Mouse (Mus musculus): Measurements from ENCODE around the gene Inafm2. TPM values are rescaled to one million over a fixed set of nuclear protein-coding genes. Genes with fewer than 3 reads are reported as not detected.

Gene Inafm2
- 26.0 and 28.5 TPM in 2 replicates for polyA plus RNA-seq (2015; fragmentation: Nextera tagmentation; extraction: Ambion mirVana)

DNA sequence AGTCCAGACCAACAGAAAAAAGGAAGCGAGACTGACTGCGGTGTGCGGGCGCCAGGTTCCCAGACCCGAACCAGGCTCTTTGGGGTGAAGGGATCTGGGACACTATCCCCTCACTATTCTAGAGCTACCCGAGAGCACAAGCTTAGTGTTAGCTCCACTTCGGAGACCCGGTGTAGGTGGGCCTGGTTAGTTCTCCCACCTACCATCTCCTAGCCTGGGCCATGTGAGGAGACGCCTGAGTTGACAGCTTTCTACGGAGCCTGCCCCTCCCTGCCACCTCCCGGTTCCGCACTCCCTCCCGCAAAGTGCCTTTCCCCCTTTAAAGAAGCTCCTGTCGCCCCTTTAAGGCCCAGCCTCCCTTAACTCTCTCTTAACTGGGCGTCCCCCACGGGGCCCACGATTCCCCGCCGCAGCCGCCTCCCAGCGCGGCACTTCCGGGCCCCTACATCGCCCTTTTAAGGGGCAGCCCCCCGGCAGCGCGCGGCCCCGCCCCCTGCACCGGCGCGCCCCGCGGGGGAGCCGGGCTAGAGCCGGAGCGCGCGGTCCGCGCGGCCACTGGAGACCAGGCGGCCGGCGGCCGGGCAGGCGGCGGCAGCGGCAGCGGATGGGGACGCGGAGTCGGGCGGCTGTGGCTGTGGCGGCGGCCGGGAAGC is at the start of gene Inafm2:
Inafm2 (plus strand) TSS at position 527 of the 653 bp plus-strand sequence.
- Histone ChIP-seq H3K9ac (ENCODE audit: low read length) (peak within 1 kb of the TSS; percentile 92), H3K4me2 (ENCODE audit: low read depth, low read length) (peak within 1 kb of the TSS; percentile 95), H3K27me3 (ENCODE audit: control insufficient read depth, insufficient read depth, low read length) (peaks cover 6% of the 10 kb centered on the region; the same call in 1 of the 2 replicates), H3K27ac (ENCODE audit: low read length) (peak within 1 kb of the TSS; percentile 27), H3K4me1 (ENCODE audit: control insufficient read depth, insufficient read depth, low read length) (peaks cover 19% of the 10 kb centered on the region; the same call in 1 of the 2 replicates), H3K36me3 (ENCODE audit: control insufficient read depth, insufficient read depth, low read length) (no peaks in the 10 kb centered on the region), H3K4me3 (replicated peaks; ENCODE audit: low read length) (peak within 1 kb of the TSS; percentile 88), H3K9me3 (replicated peaks; ENCODE audit: control insufficient read depth, low read length) (no peaks in the 10 kb centered on the region)
- WGBS = under 1% methylated on average over 52 of the region's 57 CpGs
- ATAC-seq (ENCODE audit: insufficient read depth, low FRiP score) = peak; percentile 93

DNA sequence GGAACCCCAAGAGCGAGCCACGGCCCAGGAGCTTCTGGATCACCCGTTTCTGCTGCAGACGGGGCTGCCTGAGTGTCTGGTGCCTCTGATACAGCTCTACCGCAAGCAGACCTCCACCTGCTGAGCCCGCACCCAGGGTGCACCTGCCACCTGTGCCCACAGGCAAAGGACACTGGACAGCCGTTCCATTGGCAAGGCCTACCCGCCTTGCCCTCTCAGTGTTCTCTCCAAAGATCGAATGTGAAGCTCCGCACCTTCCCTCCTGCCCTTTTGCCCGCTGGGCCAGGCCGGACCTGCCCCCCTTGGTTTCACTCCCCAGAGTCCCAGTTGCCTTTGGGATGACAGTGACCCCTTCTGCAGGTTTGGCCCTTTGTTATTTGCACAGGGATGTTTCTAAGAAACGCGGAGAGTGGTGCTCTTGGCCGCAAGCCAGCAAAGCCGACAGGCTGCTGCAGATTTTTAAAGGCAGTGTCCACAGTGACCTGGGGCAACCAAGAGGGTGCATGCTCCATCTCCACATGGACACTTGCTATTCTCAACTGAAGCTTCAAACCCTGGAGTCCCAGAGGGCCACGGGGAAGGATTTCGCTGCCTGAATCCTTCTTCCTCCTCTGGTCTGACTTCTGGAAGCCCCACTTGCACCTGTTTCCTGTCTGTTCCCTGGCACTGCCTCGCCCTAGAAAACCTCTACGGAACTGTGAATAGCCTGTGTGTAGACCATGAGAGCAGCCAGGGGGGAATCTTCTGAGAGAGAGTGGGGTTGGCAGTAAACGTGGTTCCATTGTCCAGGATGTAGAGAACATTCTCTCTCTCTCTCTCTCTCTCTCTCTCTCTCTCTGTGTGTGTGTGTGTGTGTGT is 48.9 kb upstream of the Inafm2 start:
- Histone ChIP-seq H3K4me1 (ENCODE audit: control insufficient read depth, insufficient read depth, low read length) (peaks cover 16% of the 10 kb centered on the region), H3K36me3 (ENCODE audit: control insufficient read depth, insufficient read depth, low read length) (no peaks in the 10 kb centered on the region), H3K9ac (ENCODE audit: low read length) (no peak overlapping the region), H3K4me2 (ENCODE audit: low read depth, low read length) (no peak overlapping the region), H3K4me3 (replicated peaks; ENCODE audit: low read length) (no peak overlapping the region), H3K27ac (ENCODE audit: low read length) (no peak overlapping the region), H3K27me3 (ENCODE audit: control insufficient read depth, insufficient read depth, low read length) (peaks cover 22% of the 10 kb centered on the region), H3K9me3 (replicated peaks; ENCODE audit: control insufficient read depth, low read length) (no peaks in the 10 kb centered on the region)
- 33% methylated on average over 21 of the region's 21 CpGs for WGBS
- no peak for ATAC-seq (ENCODE audit: insufficient read depth, low FRiP score)

DNA sequence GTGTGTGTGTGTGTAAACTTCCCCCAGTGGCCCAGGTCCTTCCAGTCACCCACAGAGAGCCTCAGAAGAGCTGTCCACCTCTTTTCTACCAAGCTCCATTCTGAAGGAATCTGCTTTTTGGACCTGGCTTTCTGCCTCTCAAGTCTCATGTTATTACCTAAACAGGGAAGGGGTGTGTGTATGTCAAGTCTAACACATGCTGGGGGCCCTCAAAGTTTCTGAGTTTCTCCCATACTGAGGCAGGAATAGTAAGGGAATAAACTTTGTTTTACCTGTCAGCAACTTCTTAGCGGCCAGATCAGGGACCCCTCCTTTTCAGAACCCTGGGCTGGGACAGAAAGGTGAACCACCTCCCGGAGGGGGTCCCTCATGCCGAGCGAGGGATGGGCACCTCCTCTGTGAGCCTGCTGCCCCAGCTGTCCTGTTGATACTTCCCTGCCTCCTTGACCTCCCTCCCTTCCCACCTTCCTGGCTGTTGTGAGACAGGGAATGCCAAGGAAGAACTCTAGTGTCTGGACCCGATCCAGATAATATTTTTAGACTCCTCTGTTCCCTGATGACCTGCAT is 48.2 kb upstream of the Inafm2 start:
- H3K4me2 ChIP-seq (ENCODE audit: low read depth, low read length) = no peak overlapping the region
- no peak for ATAC-seq (ENCODE audit: insufficient read depth, low FRiP score)
- H3K9ac ChIP-seq (ENCODE audit: low read length) = no peak overlapping the region
- peaks cover 29% of the 10 kb centered on the region for H3K27me3 ChIP-seq (ENCODE audit: control insufficient read depth, insufficient read depth, low read length)
- H3K9me3 ChIP-seq (replicated peaks; ENCODE audit: control insufficient read depth, low read length) = no peaks in the 10 kb centered on the region
- peaks cover 18% of the 10 kb centered on the region for H3K4me1 ChIP-seq (ENCODE audit: control insufficient read depth, insufficient read depth, low read length)
- H3K4me3 ChIP-seq (replicated peaks; ENCODE audit: low read length) = no peak overlapping the region
- WGBS = 42% methylated on average over 5 of the region's 5 CpGs
- H3K27ac ChIP-seq (ENCODE audit: low read length) = no peak overlapping the region
- no peaks in the 10 kb centered on the region for H3K36me3 ChIP-seq (ENCODE audit: control insufficient read depth, insufficient read depth, low read length)

DNA sequence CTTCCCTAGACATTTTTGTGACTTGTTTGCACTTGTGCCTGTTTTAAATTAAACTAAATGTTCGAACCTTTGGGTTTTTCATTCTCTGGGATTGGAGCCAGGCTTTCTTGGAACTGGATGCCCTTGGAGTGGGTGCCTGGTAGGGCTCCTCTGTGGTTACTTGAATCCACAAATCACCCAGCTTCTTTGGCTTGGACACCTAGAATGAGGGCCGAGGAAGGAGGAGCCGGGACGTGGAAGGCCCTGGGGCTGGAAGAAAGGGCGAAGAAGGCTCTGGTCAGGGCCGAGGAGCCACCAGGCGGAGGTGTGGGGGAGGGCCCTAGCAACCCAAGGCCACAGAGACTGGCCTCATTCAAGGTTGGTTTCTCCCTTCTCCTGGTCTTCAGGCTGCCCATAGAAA is 47.6 kb upstream of the Inafm2 start:
- Histone ChIP-seq H3K4me2 (ENCODE audit: low read depth, low read length) (no peak overlapping the region), H3K4me3 (replicated peaks; ENCODE audit: low read length) (no peak overlapping the region), H3K27ac (ENCODE audit: low read length) (no peak overlapping the region), H3K4me1 (ENCODE audit: control insufficient read depth, insufficient read depth, low read length) (peaks cover 23% of the 10 kb centered on the region), H3K36me3 (ENCODE audit: control insufficient read depth, insufficient read depth, low read length) (no peaks in the 10 kb centered on the region), H3K9me3 (replicated peaks; ENCODE audit: control insufficient read depth, low read length) (no peaks in the 10 kb centered on the region), H3K9ac (ENCODE audit: low read length) (no peak overlapping the region), H3K27me3 (ENCODE audit: control insufficient read depth, insufficient read depth, low read length) (peaks cover 35% of the 10 kb centered on the region)
- WGBS = 46% methylated on average over 7 of the region's 7 CpGs
- no peak for ATAC-seq (ENCODE audit: insufficient read depth, low FRiP score)

DNA sequence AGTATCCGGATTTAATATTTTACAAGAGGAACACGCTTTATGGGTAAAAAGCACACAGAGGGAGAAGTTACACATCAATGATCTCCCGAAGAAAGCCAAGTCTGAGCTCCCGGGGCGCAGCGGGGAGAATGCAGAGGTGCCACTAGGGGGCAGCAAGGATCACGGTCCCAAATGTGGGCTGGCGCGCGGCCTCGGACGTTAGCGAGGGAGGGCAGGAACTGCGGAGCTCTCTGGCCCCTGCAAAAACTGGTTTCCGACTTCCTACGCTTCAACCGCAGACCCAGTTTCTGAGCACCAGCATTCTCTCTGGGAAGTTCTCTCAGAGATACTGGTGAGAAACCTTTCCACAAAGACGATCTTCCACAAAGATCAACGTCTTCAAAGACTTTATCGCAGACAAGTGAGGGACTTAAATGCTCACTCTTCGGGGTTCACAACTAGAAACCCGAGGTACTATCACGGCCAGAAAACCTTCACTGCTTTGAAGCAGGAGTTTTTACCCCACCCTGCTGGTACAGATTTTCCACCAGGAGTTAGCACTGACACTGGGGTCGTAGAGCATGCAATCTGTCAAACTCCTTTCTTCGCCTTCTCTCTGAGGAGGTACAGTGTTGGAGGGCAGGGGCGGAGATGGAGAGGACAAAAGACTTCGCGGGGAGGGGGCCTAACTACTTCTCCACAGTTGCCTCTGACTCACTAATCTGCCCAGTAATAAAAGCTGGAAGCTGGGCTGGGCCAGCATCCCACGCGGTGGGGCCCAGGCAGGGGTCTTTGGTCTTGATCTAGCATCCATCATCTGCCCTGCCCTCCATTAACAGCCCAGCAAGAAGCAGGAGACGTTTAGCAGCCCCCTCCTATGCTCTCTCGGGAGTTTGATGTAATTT is 45.1 kb upstream of the Inafm2 start:
- Histone ChIP-seq H3K4me3 (replicated peaks; ENCODE audit: low read length) (peak overlapping the region; percentile 32), H3K4me1 (ENCODE audit: control insufficient read depth, insufficient read depth, low read length) (peaks cover 34% of the 10 kb centered on the region), H3K27me3 (ENCODE audit: control insufficient read depth, insufficient read depth, low read length) (peaks cover 59% of the 10 kb centered on the region), H3K4me2 (ENCODE audit: low read depth, low read length) (peak overlapping the region; percentile 45), H3K9me3 (replicated peaks; ENCODE audit: control insufficient read depth, low read length) (no peaks in the 10 kb centered on the region), H3K9ac (ENCODE audit: low read length) (peak overlapping the region; percentile 6; the same call in 1 of the 2 replicates), H3K27ac (ENCODE audit: low read length) (no peak overlapping the region), H3K36me3 (ENCODE audit: control insufficient read depth, insufficient read depth, low read length) (no peaks in the 10 kb centered on the region)
- no peak for ATAC-seq (ENCODE audit: insufficient read depth, low FRiP score)
- WGBS = 3% methylated on average over 32 of the region's 32 CpGs

DNA sequence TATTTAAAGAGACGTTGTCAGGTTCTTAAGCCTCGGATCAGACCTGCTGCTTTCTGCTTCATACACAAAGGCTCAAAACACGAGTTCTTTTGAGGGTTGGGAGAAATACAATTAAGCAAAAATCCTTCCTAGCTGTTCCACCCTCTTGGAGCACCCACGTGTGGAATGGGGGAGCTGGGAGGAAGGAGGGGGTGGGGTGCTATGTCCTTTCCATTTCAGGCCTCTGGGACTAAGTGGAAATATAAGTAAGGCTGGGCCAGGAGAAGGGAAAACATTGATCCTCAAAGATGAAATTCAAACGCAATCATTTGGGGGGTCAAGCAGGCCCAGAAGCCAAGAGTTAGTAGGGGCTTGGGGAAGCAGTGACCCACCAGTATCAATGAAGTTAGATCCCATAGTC is 44.4 kb upstream of the Inafm2 start:
- H3K36me3 ChIP-seq (ENCODE audit: control insufficient read depth, insufficient read depth, low read length) = no peaks in the 10 kb centered on the region
- no peak overlapping the region for H3K27ac ChIP-seq (ENCODE audit: low read length)
- H3K9ac ChIP-seq (ENCODE audit: low read length) = no peak overlapping the region
- H3K27me3 ChIP-seq (ENCODE audit: control insufficient read depth, insufficient read depth, low read length) = peaks cover 64% of the 10 kb centered on the region
- WGBS = 18% methylated on average over 5 of the region's 5 CpGs
- no peak overlapping the region for H3K4me3 ChIP-seq (replicated peaks; ENCODE audit: low read length)
- H3K4me1 ChIP-seq (ENCODE audit: control insufficient read depth, insufficient read depth, low read length) = peaks cover 34% of the 10 kb centered on the region
- no peaks in the 10 kb centered on the region for H3K9me3 ChIP-seq (replicated peaks; ENCODE audit: control insufficient read depth, low read length)
- no peak for ATAC-seq (ENCODE audit: insufficient read depth, low FRiP score)
- H3K4me2 ChIP-seq (ENCODE audit: low read depth, low read length) = no peak overlapping the region

DNA sequence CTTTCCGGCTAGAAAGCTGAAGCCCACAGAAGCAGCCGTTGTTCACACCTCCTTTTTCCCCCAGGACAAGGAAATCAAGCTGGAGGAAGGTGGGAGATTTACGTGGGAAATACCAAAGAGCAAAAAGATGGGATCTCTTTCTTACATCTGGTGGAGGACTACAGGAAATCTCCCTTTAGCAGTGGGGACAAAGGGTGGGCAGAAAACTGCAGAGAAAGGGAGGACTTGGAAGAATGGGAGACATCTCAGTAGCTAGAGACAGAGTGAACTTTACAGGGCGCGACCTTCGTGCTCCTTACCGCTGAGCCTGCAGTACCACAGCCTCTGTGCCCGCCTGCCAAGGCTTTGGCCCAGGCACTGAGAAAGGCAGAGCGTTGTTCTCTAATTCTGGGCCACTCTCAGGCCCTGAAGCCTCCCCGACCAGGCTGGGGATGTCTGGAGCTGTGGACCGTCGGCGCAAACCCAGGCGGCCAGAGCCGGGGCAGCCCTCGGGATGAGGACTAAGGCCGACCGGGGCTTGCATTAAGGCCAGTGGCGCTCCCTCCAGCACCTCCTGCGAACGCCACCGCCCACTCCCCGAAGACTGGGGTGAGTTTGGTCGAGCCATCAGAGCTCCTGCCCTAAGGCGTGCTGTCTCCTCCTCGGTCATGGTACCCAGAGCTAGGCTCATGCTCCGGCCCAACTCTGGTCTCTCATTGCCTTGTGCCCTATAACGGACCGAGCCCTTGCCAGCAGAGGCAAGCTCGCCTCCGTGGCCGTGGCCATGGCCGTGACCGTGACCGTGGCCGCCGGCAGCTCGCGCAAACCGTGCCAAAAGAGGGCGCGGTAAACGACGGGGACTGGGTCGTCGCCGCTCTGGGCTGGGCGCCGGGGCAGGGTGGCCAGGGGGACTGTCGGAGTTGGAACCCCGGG is 43.3 kb upstream of the Inafm2 start:
- ATAC-seq (ENCODE audit: insufficient read depth, low FRiP score) = no peak
- 9% methylated on average over 51 of the region's 51 CpGs for WGBS
- Histone ChIP-seq H3K9ac (ENCODE audit: low read length) (peak overlapping the region; percentile 56; the same call in 1 of the 2 replicates), H3K4me3 (replicated peaks; ENCODE audit: low read length) (peak overlapping the region; percentile 51), H3K27ac (ENCODE audit: low read length) (no peak overlapping the region), H3K4me1 (ENCODE audit: control insufficient read depth, insufficient read depth, low read length) (peaks cover 28% of the 10 kb centered on the region), H3K36me3 (ENCODE audit: control insufficient read depth, insufficient read depth, low read length) (no peaks in the 10 kb centered on the region), H3K9me3 (replicated peaks; ENCODE audit: control insufficient read depth, low read length) (no peaks in the 10 kb centered on the region), H3K4me2 (ENCODE audit: low read depth, low read length) (peak overlapping the region; percentile 81), H3K27me3 (ENCODE audit: control insufficient read depth, insufficient read depth, low read length) (peaks cover 73% of the 10 kb centered on the region)

All from stomach, embryonic 16.5 days (tissue).